Mouse (Mus musculus) mouse embryonic stem cell (cell line): Measurements from ENCODE around the gene Sos1.
"Not testable (repeated sequence)": the region's sequence is repeated elsewhere in the genome, so short reads cannot be mapped to it uniquely, and the experiment has no call there.

ENCODE experiments used
- in situ Hi-C, 2 experiments: fragments of 300-500 bp; cut with MboI; formaldehyde crosslinking; loops; 1 replicate in 1 of 2; 3 replicates in 1 of 2; pipeline ENCODE4 v1.14.3; 2019 to 2020; ENCODE audit warnings: low sequenced_read_pairs in 2 of 2, low pct_unique_long_range_greater_than_20kb in 1 of 2, mixed read lengths in 1 of 2; ENCODE audit not compliant: unreplicated experiment in 1 of 2

Gene Sos1

GRCm38 (mm10) chr17:80497183-80497601 lies 16.9 kb upstream of the Sos1 start:
- in situ Hi-C loops, result no loop called here

DNA sequence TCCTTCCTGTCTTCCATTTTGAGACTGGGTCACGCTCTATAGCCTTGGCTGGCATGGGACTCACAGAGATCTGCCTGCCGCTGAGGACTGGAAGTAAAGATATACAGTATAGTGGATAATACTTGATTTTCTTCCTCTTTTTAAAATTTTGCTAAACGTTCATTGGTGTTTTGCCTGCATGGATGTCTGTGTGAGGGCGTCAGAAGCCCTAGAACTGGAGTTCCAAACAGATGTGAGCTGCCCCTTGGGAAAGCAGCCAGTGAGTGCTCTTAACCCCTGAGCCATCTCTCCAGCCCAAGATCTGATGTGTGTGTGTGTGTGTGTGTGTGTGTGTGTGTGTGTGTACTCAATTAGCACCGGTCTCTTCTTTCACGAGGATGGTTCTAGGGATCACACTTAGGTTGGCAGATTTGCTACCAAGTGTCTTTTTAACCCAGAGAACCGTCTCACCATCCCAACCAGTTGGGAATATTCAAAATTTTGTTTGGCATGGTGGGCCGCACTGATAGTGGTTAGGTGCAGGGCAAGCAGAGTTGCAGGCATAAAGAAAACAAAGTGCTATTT lies 16.4 kb upstream of the Sos1 start:
- in situ Hi-C loops, result no loop called here

DNA sequence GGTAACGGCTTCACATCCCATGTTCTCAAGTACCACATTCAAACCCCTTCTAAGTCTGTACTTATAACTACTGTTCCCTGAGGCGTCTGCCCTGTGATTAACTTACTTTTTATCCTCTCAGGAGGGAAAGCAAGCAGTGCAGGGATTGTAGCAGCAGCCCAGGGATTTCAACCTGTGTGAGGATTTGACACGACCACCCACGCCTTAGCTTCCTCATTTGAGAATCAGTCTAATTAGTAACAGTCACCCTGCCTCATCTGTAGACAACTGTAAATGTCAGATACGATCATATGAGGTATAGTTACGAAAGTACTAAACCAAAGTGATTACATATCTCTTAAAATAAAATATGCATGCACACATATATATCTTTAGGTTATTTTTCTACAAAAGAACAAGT lies 15.9 kb upstream of the Sos1 start:
- in situ Hi-C loops, result no loop called here

DNA sequence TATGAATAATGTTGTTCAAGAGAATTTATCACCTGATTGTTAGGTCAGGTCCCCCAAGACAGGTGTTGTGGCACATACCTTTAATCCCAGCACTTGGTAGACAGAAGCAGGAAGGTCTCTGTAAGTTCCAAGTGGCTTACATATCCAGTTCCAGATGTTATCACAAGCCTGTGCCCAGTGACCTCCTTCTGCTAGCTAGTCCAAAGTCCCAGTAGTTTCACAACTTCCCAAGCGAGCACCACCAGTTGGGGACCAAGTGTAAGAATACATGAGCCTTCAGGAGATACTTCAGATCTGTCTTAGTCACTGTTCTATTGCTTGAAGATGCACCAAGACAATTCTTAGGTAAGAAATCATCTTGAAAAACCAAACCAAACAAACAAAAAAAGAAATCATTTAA lies 13.6 kb upstream of the Sos1 start:
- in situ Hi-C loops, result no loop called here

DNA sequence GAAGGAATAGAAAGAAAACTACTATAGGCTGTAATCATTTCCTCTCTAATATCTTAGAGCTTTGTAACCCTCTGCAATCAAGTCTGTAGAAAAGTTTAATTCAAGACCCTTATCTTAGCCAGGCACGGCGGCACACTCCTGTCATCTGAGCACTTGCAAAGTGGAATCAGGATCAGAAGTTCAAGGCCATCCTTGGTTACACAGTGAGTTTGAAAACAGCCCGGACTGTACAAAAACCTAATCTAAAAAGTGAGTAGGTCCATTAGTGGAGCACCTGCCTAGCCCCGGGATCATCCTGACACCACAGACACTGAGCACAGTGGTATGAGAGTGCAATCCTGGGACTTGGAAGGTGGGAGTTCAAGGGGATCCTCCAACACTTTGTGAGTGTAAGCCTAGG lies 12.6 kb upstream of the Sos1 start:
- in situ Hi-C loops, result no loop called here

- in situ Hi-C loops, result no loop called here
These were observed 12.0 kb upstream of the Sos1 start for GRCm38 (mm10) chr17:80492274-80492673.

DNA sequence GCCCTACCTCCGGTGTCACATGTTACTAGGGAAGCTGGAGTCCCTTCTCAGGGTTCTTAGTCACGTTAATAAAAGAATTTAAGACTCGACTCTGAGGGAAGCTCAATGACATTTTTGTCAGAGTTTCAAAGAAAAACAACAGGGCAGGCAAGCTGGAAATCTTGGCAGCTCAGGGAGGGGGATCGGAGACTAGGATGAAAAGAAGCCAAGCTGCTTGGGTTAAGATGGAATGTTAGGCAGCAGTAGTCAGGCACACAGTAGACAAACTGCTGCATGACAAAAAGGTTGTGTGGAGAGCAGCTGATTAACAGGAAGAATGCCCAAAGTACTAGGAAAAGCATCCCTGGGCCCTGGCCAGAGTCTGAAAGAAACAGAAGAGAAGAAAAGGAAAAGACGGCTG lies 9.9 kb upstream of the Sos1 start:
- in situ Hi-C loops, result no loop called here

- in situ Hi-C loops, result no loop called here
These were observed 8.7 kb upstream of the Sos1 start for GRCm38 (mm10) chr17:80488918-80489317.

DNA sequence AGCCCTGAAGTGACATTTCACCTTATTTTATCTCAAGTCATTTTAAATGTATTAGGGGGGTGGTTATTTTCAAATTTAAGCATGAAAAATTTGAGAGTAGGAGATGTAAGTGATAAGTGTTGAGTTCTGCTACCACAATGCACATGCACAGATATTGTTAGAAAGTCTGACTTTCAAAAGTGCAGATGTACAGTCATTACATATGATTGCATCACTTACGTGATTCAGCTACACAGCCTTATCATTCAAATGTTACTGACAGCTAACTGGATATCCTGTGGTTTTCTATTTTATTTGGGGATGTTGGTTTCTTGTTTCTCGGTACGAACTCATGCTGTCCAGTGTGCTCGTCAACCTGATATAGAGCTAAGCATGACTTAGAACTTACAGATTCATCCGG lies 4.9 kb upstream of the Sos1 start:
- in situ Hi-C loops, result no loop called here

DNA sequence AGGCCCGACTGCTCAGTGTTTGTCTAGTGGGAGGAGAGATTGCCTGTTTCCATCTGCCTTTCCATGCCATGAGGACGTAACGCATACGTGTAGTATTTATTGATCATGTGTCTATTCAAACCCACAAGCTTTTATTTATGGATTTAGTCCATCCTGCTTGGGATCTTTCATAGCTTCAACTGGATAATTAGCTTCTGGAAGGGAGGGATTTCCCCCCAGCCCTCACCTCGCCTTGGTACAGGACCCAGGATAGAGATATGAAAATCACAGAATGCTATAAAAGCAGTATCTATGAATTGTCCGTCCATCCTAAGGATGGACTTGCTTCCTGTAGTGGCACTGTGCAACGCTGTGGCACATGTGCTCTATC lies 587 bp upstream of the Sos1 start:
- in situ Hi-C loops, result loop anchor here in 1 of 2 experiments (5.0 kb wide), 1 partner anchor 76 kb away; no protein-coding TSS in a partner anchor

- in situ Hi-C loops, result loop anchor here in 1 of 2 experiments (5.0 kb wide), 1 partner anchor 78 kb away; no protein-coding TSS in a partner anchor
These were observed 790 bp downstream of the Sos1 start for GRCm38 (mm10) chr17:80479295-80480030.

DNA sequence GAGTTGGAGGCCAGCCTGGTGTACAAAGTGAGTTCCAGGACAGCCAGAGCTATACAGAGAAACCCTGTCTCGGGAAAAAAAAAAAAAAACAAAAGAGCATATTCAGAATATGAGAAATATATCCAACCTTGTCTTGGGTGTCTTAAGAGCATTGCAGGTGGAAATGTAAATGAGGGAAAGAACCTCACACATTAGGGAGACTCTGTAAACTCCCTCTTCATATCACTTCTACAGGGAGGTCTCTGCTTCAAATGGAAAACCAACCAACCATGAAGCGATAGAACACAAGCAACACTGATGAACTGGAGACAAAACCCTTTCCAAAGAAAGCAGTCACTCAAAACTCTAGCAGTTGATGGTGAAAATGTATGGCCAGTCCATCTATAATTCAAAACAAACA lies 2.6 kb downstream of the Sos1 start:
- in situ Hi-C loops, result no loop called here

- in situ Hi-C loops, result no loop called here
These were observed 3.8 kb downstream of the Sos1 start for GRCm38 (mm10) chr17:80476496-80476895.

- in situ Hi-C loops, result no loop called here
These were observed 9.0 kb downstream of the Sos1 start for GRCm38 (mm10) chr17:80471056-80471802.

DNA sequence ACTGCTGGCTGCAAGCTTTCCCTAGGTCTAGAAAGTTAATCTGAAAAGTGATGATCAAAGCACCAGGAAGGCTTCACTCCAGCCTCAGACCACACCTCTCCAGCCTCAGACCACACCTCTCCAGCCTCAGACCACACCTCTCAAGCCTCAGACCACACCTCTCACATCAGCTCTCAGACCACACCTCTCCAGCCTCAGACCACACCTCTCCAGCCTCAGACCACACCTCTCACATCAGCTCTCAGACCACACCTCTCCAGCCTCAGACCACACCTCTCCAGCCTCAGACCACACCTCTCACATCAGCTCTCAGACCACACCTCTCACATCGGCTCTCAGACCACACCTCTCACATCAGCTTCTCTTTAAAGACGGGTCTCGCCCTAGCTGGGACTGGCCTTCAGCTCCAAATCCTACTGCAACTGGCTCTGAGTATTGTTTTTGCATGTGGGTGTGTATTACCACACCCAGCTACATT lies 11.8 kb downstream of the Sos1 start:
- in situ Hi-C loops, result not testable (repeated sequence)

DNA sequence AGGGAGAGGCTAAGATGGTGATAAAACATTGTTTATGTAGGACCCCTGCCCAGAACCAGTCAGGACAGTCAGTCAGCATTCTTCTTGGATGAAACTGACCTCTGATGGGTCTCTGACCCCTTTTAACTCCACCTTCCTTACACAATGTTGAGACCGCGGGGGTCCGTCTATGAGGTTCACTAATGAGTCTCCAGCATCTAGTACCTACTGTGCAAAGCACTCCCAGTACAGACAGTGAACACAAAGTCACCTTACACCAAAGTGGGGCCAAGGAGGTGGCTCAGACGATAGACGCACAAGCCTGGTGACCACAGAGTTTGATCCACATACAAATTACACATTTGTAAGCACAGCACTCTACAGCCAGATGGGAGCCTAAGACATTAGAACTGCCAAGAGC lies 20.0 kb downstream of the Sos1 start:
- in situ Hi-C loops, result loop anchor here in 1 of 2 experiments (5.0 kb wide), 1 partner anchor 97 kb away; no protein-coding TSS in a partner anchor

DNA sequence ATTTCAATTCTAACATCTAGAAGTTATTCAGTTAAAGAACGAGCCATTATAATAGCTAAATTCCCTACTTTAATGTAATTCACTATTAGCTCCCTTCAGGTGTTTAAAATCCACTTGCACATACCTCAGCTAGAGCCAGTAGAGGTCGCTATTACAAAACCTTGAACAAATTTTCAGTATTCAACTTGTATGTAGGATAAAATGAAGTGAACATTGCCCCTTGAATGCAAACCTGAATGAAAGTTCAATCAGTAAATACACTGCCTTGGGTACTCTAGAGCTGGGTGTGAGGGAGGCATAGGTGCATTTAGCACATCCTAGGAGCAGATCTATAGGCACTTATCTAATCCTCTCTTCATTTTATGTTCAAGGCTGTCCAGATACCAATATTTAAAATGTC lies 24.6 kb downstream of the Sos1 start:
- in situ Hi-C loops, result no loop called here

- in situ Hi-C loops, result no loop called here
These were observed 29.7 kb downstream of the Sos1 start for GRCm38 (mm10) chr17:80450426-80451030.

DNA sequence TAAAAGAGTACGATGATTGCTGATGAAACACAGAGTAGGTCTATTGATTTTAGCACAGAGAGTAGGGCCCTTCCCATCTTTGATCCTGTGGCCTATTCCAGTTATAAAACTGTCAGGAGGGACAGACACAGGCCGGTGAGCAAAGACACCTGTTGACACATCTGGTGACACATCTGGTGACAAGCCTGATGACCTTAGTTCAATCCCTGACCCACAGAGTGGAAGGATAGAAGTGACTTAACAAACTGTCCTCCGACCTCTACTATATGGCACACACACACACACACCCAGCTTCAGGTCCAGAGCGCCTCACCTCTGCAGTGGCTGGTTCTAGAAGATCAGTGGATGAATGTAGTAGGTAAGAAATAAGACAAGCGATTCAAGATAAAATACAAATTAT lies 33.8 kb downstream of the Sos1 start:
- in situ Hi-C loops, result no loop called here
